Mouse (Mus musculus) C2C12 (cell line): ENCODE results near the gene Hspa1b.

Source experiments
- CTCF ChIP-seq: IDR thresholded peaks from one replicate; pipeline ENCODE4 v1.5.1; 2011; ENCODE audit not compliant: control insufficient read depth, insufficient read depth, insufficient read length
- FOSL1 ChIP-seq: IDR thresholded peaks from one replicate; pipeline ENCODE4 v1.8.0; 2011; ENCODE audit warnings: mild to moderate bottlenecking, low read length; ENCODE audit not compliant: poor library complexity, insufficient read depth, severe bottlenecking
- USF1 ChIP-seq: IDR thresholded peaks from one replicate; pipeline ENCODE4 v1.6.1; 2011; ENCODE audit warnings: low read depth, mild to moderate bottlenecking, control low read depth, moderate library complexity

GRCm38 (mm10) chr17:34997142-34997483 lies 38.1 kb upstream of the Hspa1b start:
- no peak for TF ChIP-seq USF1
- no peak for TF ChIP-seq CTCF
- TF ChIP-seq FOSL1, result no peak
